Mouse (Mus musculus) neural tube, embryonic 10.5 days (tissue): ENCODE data around the gene Rad23a.

Source experiments
- DNase-seq: peaks from one replicate; pipeline ENCODE4 v3.0.0-alpha.2; 2017; ENCODE audit warnings: low spot score; ENCODE audit errors: extremely low spot score

Gene Rad23a

GRCm38 (mm10) chr8:84840248-84840999 is at the start of gene Rad23a:
Gene Rad23a, minus strand, starts transcription at chr8:84840665.
- peak; percentile 92 for DNase-seq

GRCm38 (mm10) chr8:84889141-84889540 is 48.7 kb upstream of the Rad23a start:
- no peak for DNase-seq

GRCm38 (mm10) chr8:84888280-84888679 is 47.8 kb upstream of the Rad23a start:
- DNase-seq, result no peak

- DNase-seq, result no peak
Measured at GRCm38 (mm10) chr8:84884728-84885127, 44.3 kb upstream of the Rad23a start.

GRCm38 (mm10) chr8:84878915-84879314 is 38.5 kb upstream of the Rad23a start:
- no peak for DNase-seq

- no peak for DNase-seq
Measured at GRCm38 (mm10) chr8:84877297-84878035, 37.0 kb upstream of the Rad23a start.

GRCm38 (mm10) chr8:84874339-84874738 is 33.9 kb upstream of the Rad23a start:
- DNase-seq, result no peak

GRCm38 (mm10) chr8:84873016-84873415 is 32.6 kb upstream of the Rad23a start:
- DNase-seq, result no peak

- DNase-seq, result no peak
Measured at GRCm38 (mm10) chr8:84872309-84872965, 32.0 kb upstream of the Rad23a start.

- DNase-seq, result peak; percentile 79
Measured at GRCm38 (mm10) chr8:84871376-84872308, 31.2 kb upstream of the Rad23a start, which contains the start of gene Syce2. Gene Syce2, plus strand, starts transcription at chr8:84872111.

GRCm38 (mm10) chr8:84856864-84857441 is 16.5 kb upstream of the Rad23a start, which contains the start of gene Farsa:
Gene Farsa, plus strand, starts transcription at chr8:84856989.
- peak; percentile 95 for DNase-seq

GRCm38 (mm10) chr8:84856434-84856833 is 16.0 kb upstream of the Rad23a start:
- no peak for DNase-seq

GRCm38 (mm10) chr8:84847684-84848435 is 7.4 kb upstream of the Rad23a start:
- DNase-seq, result peak; percentile 29

GRCm38 (mm10) chr8:84846722-84847572 is 6.5 kb upstream of the Rad23a start, which contains the start of gene Calr:
Gene Calr, minus strand, starts transcription at chr8:84846934.
- DNase-seq, result peak; percentile 100

- no peak for DNase-seq
Measured at GRCm38 (mm10) chr8:84846094-84846721, 5.7 kb upstream of the Rad23a start.

GRCm38 (mm10) chr8:84845355-84846093 is 5.1 kb upstream of the Rad23a start:
- peak; percentile 41 for DNase-seq

GRCm38 (mm10) chr8:84844397-84845070 is 4.1 kb upstream of the Rad23a start:
- DNase-seq, result no peak
